Mouse (Mus musculus) hindbrain, embryonic 15.5 days (tissue): ENCODE results near the gene Clpb. TPM values are rescaled to one million over a fixed set of nuclear protein-coding genes. Genes with fewer than 3 reads are reported as not detected.

Source experiments
- ATAC-seq: fragments of 200-750 bp; cut with Nextera tagmentation; 2 replicates; pipeline ENCODE4 v1.8.0; 2017; ENCODE audit warnings: low read depth, moderate number of reproducible peaks, moderate TSS enrichment; ENCODE audit not compliant: low FRiP score
- H3K27ac ChIP-seq: fragments of 300-500 bp; sonication (generic); replicated peaks from 2 replicates; pipeline ENCODE4 v1.5.1; 2015; ENCODE audit warnings: mild to moderate bottlenecking, inconsistent platforms
- H3K27me3 ChIP-seq: fragments of 300-500 bp; sonication (generic); 2 replicates; pipeline ENCODE4 v1.6.1; 2015; ENCODE audit warnings: control low read depth, inconsistent platforms
- H3K36me3 ChIP-seq: fragments of 300-500 bp; sonication (generic); 2 replicates; pipeline ENCODE4 v1.6.1; 2015; ENCODE audit warnings: control low read depth, inconsistent platforms
- H3K4me1 ChIP-seq: fragments of 300-500 bp; sonication (generic); replicated peaks from 2 replicates; pipeline ENCODE4 v1.6.1; 2015; ENCODE audit warnings: control low read depth, inconsistent platforms
- H3K4me2 ChIP-seq: fragments of 300-500 bp; sonication (generic); 2 replicates; pipeline ENCODE4 v1.6.1; 2015; ENCODE audit warnings: moderate library complexity, mild to moderate bottlenecking, inconsistent platforms
- H3K4me3 ChIP-seq: fragments of 300-500 bp; sonication (generic); 2 replicates; pipeline ENCODE4 v1.5.1; 2015; ENCODE audit warnings: mild to moderate bottlenecking, inconsistent platforms
- H3K9ac ChIP-seq: fragments of 300-500 bp; sonication (generic); 2 replicates; pipeline ENCODE4 v1.6.1; 2015; ENCODE audit warnings: inconsistent platforms
- H3K9me3 ChIP-seq: fragments of 300-500 bp; sonication (generic); 2 replicates; pipeline ENCODE4 v1.6.1; 2016; ENCODE audit warnings: control low read depth, inconsistent platforms
- WGBS: fragments of 180-500 bp; shearing (Covaris S2); methylation state at CpG from one replicate; pipeline ENCODE4 v1.1.7; 2015; 5-methylcytosine and 5-hydroxymethylcytosine counted together
- polyA plus RNA-seq: library from polyadenylated mRNA; unstranded; fragments of >200 nt; fragmentation: Nextera tagmentation; extraction: Ambion mirVana; gene quantifications from 2 replicates; pipeline ENCODE4 v1.2.1, GENCODE M21; 2015

Clpb gene
- polyA plus RNA-seq, 1 experiment from 2014 or later = 43.5 TPM

GRCm38 (mm10) chr7:101636056-101636455, 27.4 kb upstream of the Clpb start:
- 86% methylated on average over 2 of the region's 2 CpGs for WGBS
- ATAC-seq = no peak

GRCm38 (mm10) chr7:101643879-101644278, 19.6 kb upstream of the Clpb start:
- no peaks in the 10 kb centered on the region for H3K9me3 ChIP-seq
- H3K27ac ChIP-seq = no peak overlapping the region
- no peaks in the 10 kb centered on the region for H3K36me3 ChIP-seq
- WGBS = 81% methylated on average over 3 of the region's 3 CpGs
- H3K4me3 ChIP-seq = no peak overlapping the region
- H3K9ac ChIP-seq = no peak overlapping the region
- H3K4me2 ChIP-seq = no peak overlapping the region
- ATAC-seq = no peak
- H3K4me1 ChIP-seq = no peaks in the 10 kb centered on the region
- no peaks in the 10 kb centered on the region for H3K27me3 ChIP-seq

More at GRCm38 (mm10) chr7:101636056-101636455, 27.4 kb upstream of the Clpb start:
- Histone ChIP-seq H3K4me3 (no peak overlapping the region), H3K4me1 (no peaks in the 10 kb centered on the region), H3K27me3 (no peaks in the 10 kb centered on the region), H3K36me3 (no peaks in the 10 kb centered on the region), H3K27ac (no peak overlapping the region), H3K9me3 (no peaks in the 10 kb centered on the region), H3K9ac (no peak overlapping the region), H3K4me2 (no peak overlapping the region)

- Histone ChIP-seq H3K4me3 (no peak overlapping the region), H3K36me3 (no peaks in the 10 kb centered on the region), H3K9me3 (no peaks in the 10 kb centered on the region), H3K4me1 (no peaks in the 10 kb centered on the region), H3K4me2 (no peak overlapping the region), H3K27ac (no peak overlapping the region), H3K27me3 (no peaks in the 10 kb centered on the region), H3K9ac (no peak overlapping the region)
- no peak for ATAC-seq
- WGBS = 80% methylated on average over 9 of the region's 9 CpGs
These were observed 13.7 kb upstream of the Clpb start for GRCm38 (mm10) chr7:101649729-101650128.

- no peak overlapping the region for H3K9ac ChIP-seq
- no peak overlapping the region for H3K27ac ChIP-seq
- no peaks in the 10 kb centered on the region for H3K4me1 ChIP-seq
- no peak for ATAC-seq
- H3K4me3 ChIP-seq = no peak overlapping the region
- no peaks in the 10 kb centered on the region for H3K27me3 ChIP-seq
- no peaks in the 10 kb centered on the region for H3K36me3 ChIP-seq
- H3K9me3 ChIP-seq = no peaks in the 10 kb centered on the region
- 30% methylated on average over 3 of the region's 3 CpGs for WGBS
- H3K4me2 ChIP-seq = no peak overlapping the region
These were observed 12.9 kb upstream of the Clpb start for GRCm38 (mm10) chr7:101650565-101650964.

GRCm38 (mm10) chr7:101653681-101654209, 9.7 kb upstream of the Clpb start:
- no peaks in the 10 kb centered on the region for H3K27me3 ChIP-seq
- H3K9me3 ChIP-seq = no peaks in the 10 kb centered on the region
- no peaks in the 10 kb centered on the region for H3K36me3 ChIP-seq
- H3K27ac ChIP-seq = no peak overlapping the region
- H3K4me2 ChIP-seq = peak overlapping the region; percentile 45
- H3K4me3 ChIP-seq = 0 out of 2 replicates have a peak overlapping the region, but pooled peaks have one; percentile 16
- no peaks in the 10 kb centered on the region for H3K4me1 ChIP-seq
- peak; percentile 80 for ATAC-seq
- 49% methylated on average over 10 of the region's 10 CpGs for WGBS
- H3K9ac ChIP-seq = no peak overlapping the region

GRCm38 (mm10) chr7:101654936-101655335, 8.5 kb upstream of the Clpb start:
- H3K27ac ChIP-seq = no peak overlapping the region
- no peak for ATAC-seq
- H3K27me3 ChIP-seq = no peaks in the 10 kb centered on the region
- no peak overlapping the region for H3K4me3 ChIP-seq
- WGBS = 74% methylated on average over 4 of the region's 4 CpGs
- no peak overlapping the region for H3K9ac ChIP-seq
- no peaks in the 10 kb centered on the region for H3K9me3 ChIP-seq
- no peak overlapping the region for H3K4me2 ChIP-seq
- no peaks in the 10 kb centered on the region for H3K4me1 ChIP-seq
- H3K36me3 ChIP-seq = no peaks in the 10 kb centered on the region

- H3K36me3 ChIP-seq = no peaks in the 10 kb centered on the region
- ATAC-seq = no peak
- 88% methylated on average over 1 of the region's 1 CpGs for whole genome bisulfite sequencing
These were observed 1.4 kb upstream of the Clpb start for GRCm38 (mm10) chr7:101662006-101662405.

GRCm38 (mm10) chr7:101666581-101666980, 3.1 kb downstream of the Clpb start:
- Histone ChIP-seq H3K27ac (no peak overlapping the region), H3K4me3 (no peak overlapping the region), H3K9ac (peak overlapping the region; percentile 15; the same call in 1 of the 2 replicates), H3K27me3 (no peaks in the 10 kb centered on the region), H3K9me3 (no peaks in the 10 kb centered on the region), H3K4me1 (peaks cover 37% of the 10 kb centered on the region), H3K4me2 (peak overlapping the region; percentile 24), H3K36me3 (peaks cover 6% of the 10 kb centered on the region; the same call in 1 of the 2 replicates)
- peak; percentile 40; the same call in 1 of the 2 replicates for ATAC-seq
- 5% methylated on average over 3 of the region's 3 CpGs for WGBS

More at GRCm38 (mm10) chr7:101662006-101662405, 1.4 kb upstream of the Clpb start:
- Histone ChIP-seq H3K27ac (no peak overlapping the region), H3K9ac (no peak overlapping the region), H3K4me2 (no peak overlapping the region), H3K9me3 (no peaks in the 10 kb centered on the region), H3K27me3 (no peaks in the 10 kb centered on the region), H3K4me3 (no peak overlapping the region), H3K4me1 (peaks cover 30% of the 10 kb centered on the region)

- no peaks in the 10 kb centered on the region for H3K9me3 ChIP-seq
- no peaks in the 10 kb centered on the region for H3K27me3 ChIP-seq
- no peak overlapping the region for H3K27ac ChIP-seq
- no peak overlapping the region for H3K4me2 ChIP-seq
- no peak for ATAC-seq
- no peak overlapping the region for H3K9ac ChIP-seq
- H3K4me3 ChIP-seq = no peak overlapping the region
- peaks cover 27% of the 10 kb centered on the region for H3K4me1 ChIP-seq
- peaks cover 6% of the 10 kb centered on the region; the same call in 1 of the 2 replicates for H3K36me3 ChIP-seq
- WGBS = 77% methylated on average over 5 of the region's 5 CpGs
These were observed 8.3 kb downstream of the Clpb start for GRCm38 (mm10) chr7:101671601-101672280.

- Histone ChIP-seq H3K4me3 (no peak overlapping the region), H3K27me3 (no peaks in the 10 kb centered on the region), H3K36me3 (peaks cover 6% of the 10 kb centered on the region; the same call in 1 of the 2 replicates), H3K9me3 (no peaks in the 10 kb centered on the region), H3K4me2 (no peak overlapping the region), H3K9ac (no peak overlapping the region), H3K4me1 (peaks cover 29% of the 10 kb centered on the region), H3K27ac (no peak overlapping the region)
- ATAC-seq = no peak
- WGBS = 55% methylated on average over 2 of the region's 2 CpGs
These were observed 10.1 kb downstream of the Clpb start for GRCm38 (mm10) chr7:101673497-101673896.

- peak overlapping the region; percentile 64 for H3K27ac ChIP-seq
- no peak overlapping the region for H3K9ac ChIP-seq
- 32% methylated on average over 6 of the region's 6 CpGs for WGBS
These were observed 12.8 kb downstream of the Clpb start for GRCm38 (mm10) chr7:101676033-101676761.

GRCm38 (mm10) chr7:101676762-101677308, 13.4 kb downstream of the Clpb start:
- Histone ChIP-seq H3K9me3 (no peaks in the 10 kb centered on the region), H3K27me3 (no peaks in the 10 kb centered on the region), H3K27ac (peak overlapping the region; percentile 64), H3K4me2 (no peak overlapping the region), H3K4me1 (peaks cover 33% of the 10 kb centered on the region), H3K4me3 (no peak overlapping the region), H3K9ac (no peak overlapping the region), H3K36me3 (no peaks in the 10 kb centered on the region)
- no peak for ATAC-seq
- 23% methylated on average over 3 of the region's 3 CpGs for WGBS

More at GRCm38 (mm10) chr7:101676033-101676761, 12.8 kb downstream of the Clpb start:
- Histone ChIP-seq H3K27me3 (no peaks in the 10 kb centered on the region), H3K4me3 (no peak overlapping the region), H3K36me3 (no peaks in the 10 kb centered on the region), H3K4me2 (no peak overlapping the region), H3K4me1 (peaks cover 33% of the 10 kb centered on the region), H3K9me3 (no peaks in the 10 kb centered on the region)
- no peak for ATAC-seq
